Mouse (Mus musculus): Measurements from ENCODE around the gene Tmc6. TPM values are rescaled to one million over a fixed set of nuclear protein-coding genes. Genes with fewer than 3 reads are reported as not detected.

Gene Tmc6
- polyA plus RNA-seq, 1 experiment: 13.7 TPM

- H3K27me3 ChIP-seq (ENCODE audit: control insufficient read depth, insufficient read depth, low read length): no peaks in the 10 kb centered on the region; the same call in 1 of the 2 replicates
- 94% methylated on average over 6 of the region's 6 CpGs for WGBS
- H3K4me1 ChIP-seq (ENCODE audit: control insufficient read depth, insufficient read depth, low read length): peaks cover 6% of the 10 kb centered on the region; the same call in 1 of the 2 replicates
- TF ChIP-seq CTCF (IDR thresholded peaks at IDR 0.05; ENCODE audit: borderline replicate concordance, insufficient read depth, low read depth, low read length): no peak
- TF ChIP-seq POLR2A (IDR thresholded peaks at IDR 0.05; ENCODE audit: borderline replicate concordance, insufficient read depth, low read length): no peak
- H3K27ac ChIP-seq (ENCODE audit: insufficient read depth, low read length): no peak overlapping the region
- H3K4me3 ChIP-seq (replicated peaks; ENCODE audit: insufficient read depth, low read depth, low read length): no peak overlapping the region
- no peak for DNase-seq
Measured at GRCm38 (mm10) chr11:117806781-117807180, 24.8 kb upstream of the Tmc6 start.

DNA sequence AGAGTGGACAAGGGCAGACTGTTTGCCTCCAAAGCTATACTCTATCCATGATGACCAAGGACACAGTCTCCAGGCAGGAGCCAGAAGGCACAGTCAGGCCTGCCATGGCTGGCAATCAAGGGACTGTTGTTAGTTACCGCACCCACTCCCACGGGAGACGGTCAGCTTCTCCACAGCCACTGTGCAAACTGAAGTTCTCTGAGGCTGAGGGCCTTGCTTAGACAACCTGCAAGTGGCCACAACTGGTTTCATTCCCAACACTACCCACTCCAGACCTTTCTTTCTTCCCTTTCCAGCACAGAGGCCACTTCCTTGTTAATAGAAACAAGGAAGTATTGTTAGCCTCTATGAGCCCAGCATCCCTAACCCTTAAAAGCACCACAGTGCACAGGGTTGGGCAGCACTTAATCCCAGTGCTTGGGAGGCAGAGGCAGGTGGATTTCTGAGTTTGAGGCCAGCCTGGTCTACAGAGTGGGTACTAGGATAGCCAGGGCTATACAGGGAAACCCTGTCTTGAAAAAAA, 21.2 kb upstream of the Tmc6 start:
- Histone ChIP-seq H3K27ac (ENCODE audit: insufficient read depth, low read length) (no peak overlapping the region), H3K4me3 (replicated peaks; ENCODE audit: insufficient read depth, low read depth, low read length) (no peak overlapping the region), H3K27me3 (ENCODE audit: control insufficient read depth, insufficient read depth, low read length) (no peaks in the 10 kb centered on the region), H3K4me1 (ENCODE audit: control insufficient read depth, insufficient read depth, low read length) (no peaks in the 10 kb centered on the region)
- no peak for TF ChIP-seq POLR2A (IDR thresholded peaks at IDR 0.05; ENCODE audit: borderline replicate concordance, insufficient read depth, low read length)
- no peak for TF ChIP-seq CTCF (IDR thresholded peaks at IDR 0.05; ENCODE audit: borderline replicate concordance, insufficient read depth, low read depth, low read length)
- no peak for DNase-seq
- 83% methylated on average over 3 of the region's 3 CpGs for WGBS

DNA sequence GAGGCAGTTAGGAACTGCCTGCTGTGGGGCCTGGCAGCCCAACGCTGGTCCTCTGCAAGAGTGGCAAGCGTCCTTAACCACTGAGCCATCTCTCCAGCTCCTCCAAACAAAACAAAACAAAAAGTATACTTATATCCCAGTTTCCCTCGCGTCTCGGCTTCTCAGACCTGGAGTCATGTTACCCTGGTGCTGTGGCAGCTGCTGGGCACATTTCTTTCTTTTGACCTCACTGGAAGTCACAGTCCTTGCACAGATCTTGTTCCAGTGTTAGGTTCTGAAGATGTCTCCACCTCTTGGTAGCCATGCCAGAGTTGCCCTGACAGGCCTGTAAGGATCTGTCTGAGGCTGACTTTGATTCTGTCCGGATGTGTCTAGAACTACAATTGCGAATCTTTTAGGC, 19.7 kb upstream of the Tmc6 start:
- TF ChIP-seq CTCF (IDR thresholded peaks at IDR 0.05; ENCODE audit: borderline replicate concordance, insufficient read depth, low read depth, low read length) (no peak), POLR2A (IDR thresholded peaks at IDR 0.05; ENCODE audit: borderline replicate concordance, insufficient read depth, low read length) (no peak)
- 78% methylated on average over 7 of the region's 7 CpGs for WGBS
- H3K27ac ChIP-seq (ENCODE audit: insufficient read depth, low read length): no peak overlapping the region
- no peak overlapping the region for H3K4me3 ChIP-seq (replicated peaks; ENCODE audit: insufficient read depth, low read depth, low read length)
- H3K4me1 ChIP-seq (ENCODE audit: control insufficient read depth, insufficient read depth, low read length): no peaks in the 10 kb centered on the region
- H3K27me3 ChIP-seq (ENCODE audit: control insufficient read depth, insufficient read depth, low read length): no peaks in the 10 kb centered on the region; the same call in 1 of the 2 replicates
- DNase-seq: no peak

- WGBS: 87% methylated on average over 7 of the region's 7 CpGs
- Histone ChIP-seq H3K4me3 (replicated peaks; ENCODE audit: insufficient read depth, low read depth, low read length) (no peak overlapping the region), H3K4me1 (ENCODE audit: control insufficient read depth, insufficient read depth, low read length) (no peaks in the 10 kb centered on the region), H3K27me3 (ENCODE audit: control insufficient read depth, insufficient read depth, low read length) (no peaks in the 10 kb centered on the region; the same call in 1 of the 2 replicates), H3K27ac (ENCODE audit: insufficient read depth, low read length) (no peak overlapping the region)
- TF ChIP-seq CTCF (IDR thresholded peaks at IDR 0.05; ENCODE audit: borderline replicate concordance, insufficient read depth, low read depth, low read length): no peak
- no peak for DNase-seq
Measured at GRCm38 (mm10) chr11:117800038-117800437, 18.0 kb upstream of the Tmc6 start.

DNA sequence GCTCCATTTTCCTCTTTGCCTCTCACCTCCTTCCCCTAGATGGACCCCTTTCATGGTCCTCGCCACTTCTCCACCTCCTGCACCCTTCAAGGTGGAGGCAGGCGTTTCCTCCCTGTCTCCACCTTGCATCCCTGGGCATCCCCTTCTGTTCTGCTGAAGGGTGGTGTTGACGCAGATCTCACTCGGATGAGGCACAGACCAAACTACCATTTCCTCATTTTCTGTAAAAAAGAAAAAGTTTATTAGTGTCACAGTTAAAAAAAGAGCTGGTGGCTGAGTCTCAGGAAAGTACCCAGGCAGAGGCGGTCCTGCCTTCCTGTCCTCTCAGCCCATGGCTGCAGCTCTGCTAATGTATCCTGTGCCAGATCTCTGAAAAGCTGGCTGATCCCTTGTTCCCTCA, 17.2 kb upstream of the Tmc6 start:
- no peak for DNase-seq
- Histone ChIP-seq H3K4me1 (ENCODE audit: control insufficient read depth, insufficient read depth, low read length) (no peaks in the 10 kb centered on the region), H3K4me3 (replicated peaks; ENCODE audit: insufficient read depth, low read depth, low read length) (no peak overlapping the region), H3K27ac (ENCODE audit: insufficient read depth, low read length) (no peak overlapping the region), H3K27me3 (ENCODE audit: control insufficient read depth, insufficient read depth, low read length) (no peaks in the 10 kb centered on the region; the same call in 1 of the 2 replicates)
- no peak for TF ChIP-seq POLR2A (IDR thresholded peaks at IDR 0.05; ENCODE audit: borderline replicate concordance, insufficient read depth, low read length)
- TF ChIP-seq CTCF (IDR thresholded peaks at IDR 0.05; ENCODE audit: borderline replicate concordance, insufficient read depth, low read depth, low read length): no peak
- WGBS: 74% methylated on average over 5 of the region's 5 CpGs

GRCm38 (mm10) chr11:117798160-117798541, 16.2 kb upstream of the Tmc6 start:
- no peak for TF ChIP-seq CTCF (IDR thresholded peaks at IDR 0.05; ENCODE audit: borderline replicate concordance, insufficient read depth, low read depth, low read length)
- no peak for TF ChIP-seq POLR2A (IDR thresholded peaks at IDR 0.05; ENCODE audit: borderline replicate concordance, insufficient read depth, low read length)
- no peaks in the 10 kb centered on the region; the same call in 1 of the 2 replicates for H3K27me3 ChIP-seq (ENCODE audit: control insufficient read depth, insufficient read depth, low read length)
- H3K4me1 ChIP-seq (ENCODE audit: control insufficient read depth, insufficient read depth, low read length): no peaks in the 10 kb centered on the region
- no peak overlapping the region for H3K4me3 ChIP-seq (replicated peaks; ENCODE audit: insufficient read depth, low read depth, low read length)
- WGBS: 86% methylated on average over 2 of the region's 2 CpGs
- no peak for DNase-seq
- no peak overlapping the region for H3K27ac ChIP-seq (ENCODE audit: insufficient read depth, low read length)

DNA sequence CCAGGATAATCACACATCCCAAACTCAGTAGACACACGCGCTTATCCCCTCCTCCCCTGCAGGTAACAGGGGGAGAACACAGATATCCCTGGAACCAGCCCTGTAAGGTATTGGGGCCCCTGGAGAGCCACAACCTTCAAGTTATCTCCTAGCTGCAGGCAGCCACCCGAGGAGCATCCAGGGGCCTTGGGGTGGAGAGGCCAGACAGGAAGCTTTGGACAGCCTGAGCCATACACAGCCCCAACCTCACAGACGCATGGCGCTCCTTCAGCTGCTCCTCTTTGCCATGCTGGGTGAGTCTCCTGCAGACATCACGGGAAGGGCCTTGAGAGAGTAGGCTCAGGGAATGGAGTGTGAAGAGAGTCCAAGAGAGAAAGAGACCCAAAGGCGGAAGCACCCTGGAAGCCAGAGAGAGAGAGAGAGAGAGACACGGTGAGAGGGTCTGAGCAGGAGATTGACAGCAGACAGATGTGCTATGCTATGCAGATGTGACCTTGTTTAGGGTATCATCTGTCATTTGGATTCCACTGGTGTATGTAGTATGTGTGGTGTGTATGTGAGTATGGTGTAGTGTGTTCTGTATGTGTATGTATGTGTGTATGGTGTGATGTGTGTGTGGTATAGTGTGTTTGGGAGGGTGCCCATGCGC, 15.6 kb upstream of the Tmc6 start, which contains the start of gene 6030468B19Rik:
6030468B19Rik (plus strand) TSS at position 150 of the 649 bp plus-strand sequence.
- no peaks in the 10 kb centered on the region for H3K4me1 ChIP-seq (ENCODE audit: control insufficient read depth, insufficient read depth, low read length)
- TF ChIP-seq POLR2A (IDR thresholded peaks at IDR 0.05; ENCODE audit: borderline replicate concordance, insufficient read depth, low read length) (no peak), CTCF (IDR thresholded peaks at IDR 0.05; ENCODE audit: borderline replicate concordance, insufficient read depth, low read depth, low read length) (no peak)
- H3K27me3 ChIP-seq (ENCODE audit: control insufficient read depth, insufficient read depth, low read length): no peaks in the 10 kb centered on the region; the same call in 1 of the 2 replicates
- WGBS: 80% methylated on average over 9 of the region's 9 CpGs
- no peak within 1 kb of the TSS for H3K27ac ChIP-seq (ENCODE audit: insufficient read depth, low read length)
- no peak within 1 kb of the TSS for H3K4me3 ChIP-seq (replicated peaks; ENCODE audit: insufficient read depth, low read depth, low read length)
- no peak for DNase-seq

GRCm38 (mm10) chr11:117796954-117797353, 15.0 kb upstream of the Tmc6 start:
- WGBS: 64% methylated on average over 5 of the region's 5 CpGs
- H3K4me1 ChIP-seq (ENCODE audit: control insufficient read depth, insufficient read depth, low read length): no peaks in the 10 kb centered on the region
- no peaks in the 10 kb centered on the region; the same call in 1 of the 2 replicates for H3K27me3 ChIP-seq (ENCODE audit: control insufficient read depth, insufficient read depth, low read length)
- H3K27ac ChIP-seq (ENCODE audit: insufficient read depth, low read length): no peak overlapping the region
- DNase-seq: no peak
- TF ChIP-seq CTCF (IDR thresholded peaks at IDR 0.05; ENCODE audit: borderline replicate concordance, insufficient read depth, low read depth, low read length) (no peak), POLR2A (IDR thresholded peaks at IDR 0.05; ENCODE audit: borderline replicate concordance, insufficient read depth, low read length) (no peak)
- no peak overlapping the region for H3K4me3 ChIP-seq (replicated peaks; ENCODE audit: insufficient read depth, low read depth, low read length)
